Mouse (Mus musculus) layer of hippocampus, postnatal 10 days (tissue): ENCODE data around the gene Il12rb1. TPM values are rescaled to one million over a fixed set of nuclear protein-coding genes. Genes with fewer than 3 reads are reported as not detected.
A peak's percentile ranks its signal among the peaks of the same experiment; 100 is the strongest.

Experiments
- DNase-seq, 2 experiments: peaks; one replicate each; pipeline ENCODE4 v3.0.0; 2021; ENCODE audit warnings: low spot score in 2 of 2
- long read RNA-seq: library from polyadenylated mRNA; stranded (forward); transcript quantifications from one replicate; pipeline ENCODE4 v2.0.0, GENCODE M21; 2023
- total RNA-seq, 2 experiments: library from RNA; stranded (reverse); gene quantifications; 2 replicates each; pipeline ENCODE4 v1.2.3; 2021

The Il12rb1 gene
- under 1 TPM; 0.30 to 0.38 TPM for total RNA-seq
- long read RNA-seq, partial matches to known transcripts, result 1 of 2 reads
- long read RNA-seq, other reads (novel, unspliced or antisense), result 1 of 2 reads

- no peak for DNase-seq
Measured at GRCm38 (mm10) chr8:70808239-70808638, at the start of gene Il12rb1. Il12rb1 (plus strand) TSS chr8:70808449.

GRCm38 (mm10) chr8:70758616-70759561, 49.4 kb upstream of the Il12rb1 start:
- peak; percentile 45 to 57 for DNase-seq

- no peak for DNase-seq
Measured at GRCm38 (mm10) chr8:70760350-70760749, 47.9 kb upstream of the Il12rb1 start.

DNA sequence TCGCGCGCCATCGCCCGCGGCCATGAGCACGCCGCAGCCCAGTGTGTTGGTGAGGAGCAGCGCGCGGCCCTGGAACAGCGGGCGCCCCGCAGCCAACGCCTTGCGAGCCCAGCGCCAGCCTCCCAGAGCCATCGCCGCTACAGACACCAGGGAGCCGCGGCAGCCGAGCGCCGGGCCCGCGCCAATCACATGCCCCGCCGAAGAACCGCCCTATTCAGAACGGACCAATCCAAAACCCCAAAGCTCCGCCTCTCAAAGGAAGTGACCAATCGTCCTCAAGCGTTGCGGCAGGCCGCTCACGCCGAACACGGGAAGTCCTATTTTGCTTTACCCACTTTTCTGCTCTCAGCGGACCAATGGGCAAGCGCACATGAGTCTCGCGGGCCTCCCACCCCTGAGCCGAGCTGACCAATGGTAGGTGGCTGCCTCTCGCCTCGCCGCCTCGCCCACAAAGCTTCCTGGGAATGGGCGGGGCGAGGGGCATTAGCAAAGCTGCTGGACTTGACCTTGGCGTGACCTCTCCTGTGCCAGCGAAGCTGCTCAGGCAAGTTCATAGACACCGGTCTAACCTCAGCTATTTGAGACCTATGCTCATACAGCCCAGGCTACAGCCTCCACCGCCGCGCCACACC, 47.4 kb upstream of the Il12rb1 start, which contains the start of gene Mpv17l2:
TSS of gene Mpv17l2 (minus strand) at position 172 of the 632 bp plus-strand sequence.
- DNase-seq, result peak; percentile 92 to 94

GRCm38 (mm10) chr8:70762118-70762517, 46.1 kb upstream of the Il12rb1 start:
- peak in 1 of 2 experiments; percentile 4 for DNase-seq

DNA sequence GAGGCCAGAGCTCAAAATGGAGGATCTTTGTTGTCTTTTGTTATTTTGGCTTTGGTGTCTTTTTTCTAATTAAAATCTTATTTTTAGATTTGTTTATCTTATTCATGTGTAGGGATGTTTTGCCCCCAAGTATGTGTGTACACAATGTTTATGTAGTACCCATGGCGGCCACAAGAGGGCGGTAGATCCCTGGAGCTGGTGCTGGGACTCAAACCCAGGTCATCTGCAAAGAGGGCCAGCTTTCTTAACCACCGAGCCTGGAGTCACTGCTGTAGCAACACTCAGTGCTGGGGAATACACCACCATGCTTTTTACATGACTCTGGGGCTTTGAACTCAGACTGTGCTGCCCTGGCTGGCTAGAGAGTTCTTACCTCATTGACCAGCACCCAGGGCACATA, 44.9 kb upstream of the Il12rb1 start:
- DNase-seq, result peak in 1 of 2 experiments; percentile 73

DNA sequence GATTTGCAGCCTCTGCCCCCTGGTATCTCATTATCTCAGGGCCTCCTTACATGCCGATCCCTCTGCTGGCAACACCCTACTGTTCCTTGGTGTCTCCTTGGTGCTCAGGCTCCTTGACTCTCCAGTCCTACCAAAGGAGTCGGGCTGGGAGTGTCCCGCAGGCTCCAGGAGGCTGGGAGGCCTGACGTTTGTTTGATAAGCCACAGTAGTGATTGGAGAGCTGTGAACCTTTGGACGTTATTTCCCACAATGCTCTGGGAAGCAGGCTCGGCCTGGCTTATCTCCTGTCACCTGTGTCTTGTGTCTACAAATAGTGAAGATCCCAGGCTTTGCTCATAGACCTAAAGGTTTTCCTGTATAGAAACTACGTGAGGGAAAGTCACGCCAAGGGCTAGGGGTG, 44.2 kb upstream of the Il12rb1 start:
- DNase-seq, result no peak

DNA sequence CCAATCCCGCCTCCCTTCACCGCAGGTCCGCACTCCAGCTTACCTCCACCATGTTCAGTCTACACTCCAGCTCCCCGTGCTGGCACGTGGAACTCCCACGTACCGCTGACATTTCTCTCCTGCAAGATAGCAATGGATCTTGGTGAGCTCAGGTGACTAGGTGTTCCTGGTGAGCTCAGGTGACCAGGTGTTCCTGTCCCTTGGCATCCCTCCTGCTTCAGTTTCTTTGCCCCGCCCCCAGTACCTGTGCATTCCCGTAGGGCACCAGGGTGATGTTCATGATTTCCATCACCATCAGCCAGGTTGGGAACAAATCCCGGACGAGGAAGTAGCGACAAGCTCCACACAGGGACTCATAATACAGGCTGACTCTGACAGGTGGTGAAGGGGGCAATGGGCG, 43.6 kb upstream of the Il12rb1 start:
- no peak for DNase-seq

GRCm38 (mm10) chr8:70765329-70765728, 42.9 kb upstream of the Il12rb1 start:
- no peak for DNase-seq

- no peak for DNase-seq
Measured at GRCm38 (mm10) chr8:70765838-70766570, 42.2 kb upstream of the Il12rb1 start.

GRCm38 (mm10) chr8:70766571-70767440, 41.4 kb upstream of the Il12rb1 start:
- DNase-seq, result no peak

DNA sequence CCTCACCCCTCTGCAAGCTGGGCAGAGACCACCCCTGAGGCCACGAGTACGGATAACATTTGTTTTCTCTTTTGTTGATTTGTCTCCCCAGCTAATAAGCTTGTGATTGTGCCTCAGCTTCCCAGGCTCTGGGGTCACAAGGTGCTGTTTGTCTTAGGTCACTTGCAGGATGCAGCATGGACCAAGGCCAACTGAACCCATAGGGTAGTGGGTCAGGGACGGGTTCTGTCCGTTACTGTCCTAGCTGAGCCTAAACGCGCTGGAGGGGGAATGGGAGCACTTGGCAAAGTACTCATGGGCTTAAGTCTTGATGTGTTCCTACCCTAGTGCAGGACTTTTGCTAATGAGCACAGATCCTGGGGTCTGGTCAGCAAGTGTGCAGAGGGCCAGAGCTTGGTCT, 40.7 kb upstream of the Il12rb1 start:
- DNase-seq, result no peak

GRCm38 (mm10) chr8:70768231-70768776, 39.9 kb upstream of the Il12rb1 start:
- DNase-seq, result no peak

- DNase-seq, result no peak
Measured at GRCm38 (mm10) chr8:70768956-70769355, 39.3 kb upstream of the Il12rb1 start.

DNA sequence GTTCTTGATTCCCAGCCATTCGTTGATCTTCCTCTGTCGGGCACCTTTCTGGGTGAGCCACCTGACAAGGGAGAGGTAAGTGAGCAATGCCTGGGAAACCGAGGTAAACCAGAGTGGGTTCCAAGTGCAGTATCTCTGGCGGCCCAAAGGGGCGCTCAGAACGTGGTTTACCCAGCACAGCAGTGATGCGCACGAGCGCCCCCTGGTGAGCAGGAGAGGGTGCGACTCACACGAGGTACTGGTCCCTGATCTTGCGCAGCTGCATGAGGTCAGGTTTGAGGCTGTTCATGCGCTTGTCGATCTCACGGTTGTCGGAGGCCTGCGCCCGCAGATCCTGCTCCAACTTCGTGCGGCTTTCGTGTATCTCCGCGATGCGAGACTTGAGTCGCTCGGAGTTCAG, 38.9 kb upstream of the Il12rb1 start:
- DNase-seq, result peak; percentile 97 to 98

DNA sequence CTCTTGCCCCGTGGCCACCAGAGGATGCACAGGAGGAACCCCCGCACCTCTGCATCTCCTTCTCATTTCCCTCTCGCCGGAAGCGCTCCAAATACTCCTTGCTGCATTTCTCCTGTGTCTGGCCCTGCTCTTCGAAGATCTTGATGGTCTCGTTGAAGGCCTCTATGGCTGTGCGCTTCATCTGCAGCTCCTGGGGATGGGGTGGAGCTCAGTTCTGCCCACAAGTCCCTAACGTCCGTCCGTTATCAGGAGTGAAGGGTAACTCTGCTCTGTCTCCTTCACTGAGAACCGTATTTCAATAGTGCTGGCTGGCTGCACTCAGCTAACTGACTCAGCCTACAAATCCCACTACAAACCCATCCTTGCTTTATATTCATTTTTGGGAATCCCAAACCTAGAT, 38.4 kb upstream of the Il12rb1 start:
- no peak for DNase-seq

DNA sequence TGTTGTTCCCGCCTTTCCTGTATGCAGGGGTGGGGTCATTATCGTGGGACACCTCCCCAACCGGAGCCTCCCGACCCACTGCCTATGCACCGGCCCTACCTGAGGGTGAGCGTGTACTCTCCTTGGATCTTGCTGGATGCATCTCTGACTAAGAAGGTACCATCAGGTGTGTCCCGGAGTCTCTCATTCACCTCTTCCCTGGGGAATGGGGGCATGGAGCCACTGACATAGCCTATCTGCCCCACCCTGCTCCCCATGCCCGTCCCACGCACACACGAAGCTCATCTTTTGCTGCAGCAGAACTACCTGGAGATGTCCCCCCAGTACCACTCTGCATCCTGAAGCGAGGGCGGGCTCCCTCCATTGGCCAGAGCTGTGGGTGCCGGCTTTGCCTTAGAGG, 37.5 kb upstream of the Il12rb1 start:
- DNase-seq, result no peak

DNA sequence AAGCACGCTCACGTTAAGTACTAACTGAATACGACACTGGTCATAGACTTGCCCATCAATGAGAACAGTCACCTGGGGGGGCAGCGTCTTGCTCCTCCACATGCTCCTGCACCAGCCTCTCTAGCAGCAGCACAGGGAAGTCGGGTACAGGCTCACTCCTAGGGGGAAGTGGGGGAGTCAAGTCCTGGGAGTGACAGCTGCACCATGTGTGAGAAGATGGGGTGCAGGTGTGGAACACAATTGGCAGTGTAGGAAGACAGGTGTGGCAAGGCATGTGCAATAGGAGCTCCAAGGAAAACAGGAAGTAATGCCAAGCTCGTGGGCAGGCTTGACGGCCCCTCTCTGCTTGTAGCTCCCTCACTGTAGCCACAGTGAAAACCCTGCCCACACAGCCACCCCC, 37.0 kb upstream of the Il12rb1 start:
- no peak for DNase-seq

DNA sequence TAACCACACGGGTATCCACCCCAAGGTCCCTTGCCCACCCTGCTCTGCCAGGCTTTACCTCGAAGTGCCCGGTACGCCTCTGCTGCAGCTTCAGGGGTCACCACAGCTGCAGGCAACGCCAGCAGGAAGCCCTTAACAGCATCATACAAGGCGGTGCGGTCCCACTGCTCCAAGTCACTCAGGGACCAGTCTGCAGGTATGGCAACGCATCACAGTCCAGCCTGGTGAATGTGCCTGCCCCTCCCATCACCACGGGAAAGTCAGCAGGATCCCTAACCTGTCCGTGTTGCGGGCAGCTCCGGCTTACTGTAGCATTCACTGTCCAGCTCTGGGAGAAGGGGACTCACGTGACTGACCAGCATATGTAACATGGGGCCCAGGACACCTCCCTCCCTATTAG, 36.2 kb upstream of the Il12rb1 start:
- DNase-seq, result no peak

DNA sequence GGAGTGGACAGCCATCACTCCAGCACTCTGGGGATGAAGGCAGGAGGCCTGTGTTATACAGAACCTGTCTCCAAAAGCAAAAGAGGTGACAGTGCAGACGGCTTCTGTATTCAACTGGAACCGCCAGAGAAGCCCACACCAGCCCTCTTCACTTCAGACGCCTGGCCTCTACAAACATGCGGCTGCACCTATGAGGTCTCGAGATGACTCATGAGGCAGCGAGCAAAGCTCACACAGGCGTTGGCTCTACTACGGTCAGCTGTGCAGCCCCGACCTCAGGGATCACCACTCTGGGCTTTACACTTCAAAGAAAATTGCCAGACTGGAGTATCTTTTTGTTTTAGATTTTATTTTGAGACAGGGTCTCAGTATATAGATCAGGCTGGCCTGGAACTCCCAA, 35.4 kb upstream of the Il12rb1 start:
- DNase-seq, result no peak
